Mouse (Mus musculus): ENCODE measurements at regions not wholly inside any gene's neighbourhood (a gene's known extent, or its start where the extent isn't known, plus 50 kb on each side); places are given as distances from the start of the nearest gene placed in this dataset.

GRCm38 (mm10) chr11:63286026-63286425 lies 157.2 kb downstream of the Pmp22 start:
- intact Hi-C loops (cut with DNase I): no loop called here

- intact Hi-C loops (cut with DNase I): no loop called here
Observed at GRCm38 (mm10) chr11:63287766-63288165, 159.0 kb downstream of the Pmp22 start.

- intact Hi-C loops (cut with DNase I): no loop called here
Observed at GRCm38 (mm10) chr11:63290618-63291017, 161.8 kb downstream of the Pmp22 start.

GRCm38 (mm10) chr11:63293485-63293884 lies 164.7 kb downstream of the Pmp22 start:
- intact Hi-C loops (cut with DNase I): no loop called here

- intact Hi-C loops (cut with DNase I): no loop called here
Observed at GRCm38 (mm10) chr11:63294476-63294875, 165.7 kb downstream of the Pmp22 start.

- intact Hi-C loops (cut with DNase I): no loop called here
Observed at GRCm38 (mm10) chr11:63296476-63296875, 167.7 kb downstream of the Pmp22 start.

GRCm38 (mm10) chr11:63299712-63300581 lies 171.2 kb downstream of the Pmp22 start:
- intact Hi-C loops (cut with DNase I): no loop called here

GRCm38 (mm10) chr11:63325166-63325565 lies 196.4 kb downstream of the Pmp22 start:
- intact Hi-C loops (cut with DNase I): no loop called here

GRCm38 (mm10) chr11:63326864-63327263 lies 198.1 kb downstream of the Pmp22 start:
- intact Hi-C loops (cut with DNase I): no loop called here

GRCm38 (mm10) chr11:63337503-63337902 lies 208.7 kb downstream of the Pmp22 start:
- intact Hi-C loops (cut with DNase I): no loop called here

GRCm38 (mm10) chr11:63338277-63338676 lies 209.5 kb downstream of the Pmp22 start:
- intact Hi-C loops (cut with DNase I): no loop called here

GRCm38 (mm10) chr11:63345653-63346052 lies 216.9 kb downstream of the Pmp22 start:
- intact Hi-C loops (cut with DNase I): no loop called here

GRCm38 (mm10) chr11:63350123-63350696 lies 221.4 kb downstream of the Pmp22 start:
- intact Hi-C loops (cut with DNase I): no loop called here

- intact Hi-C loops (cut with DNase I): no loop called here
Observed at GRCm38 (mm10) chr11:63351999-63352398, 223.2 kb downstream of the Pmp22 start.

GRCm38 (mm10) chr11:63352990-63353389 lies 224.2 kb downstream of the Pmp22 start:
- intact Hi-C loops (cut with DNase I): no loop called here

- intact Hi-C loops (cut with DNase I): no loop called here
Observed at GRCm38 (mm10) chr11:63353671-63354070, 224.9 kb downstream of the Pmp22 start.

- intact Hi-C loops (cut with DNase I): no loop called here
Observed at GRCm38 (mm10) chr11:63357772-63358344, 229.1 kb downstream of the Pmp22 start.

GRCm38 (mm10) chr11:63367756-63368265 lies 239.0 kb downstream of the Pmp22 start:
- intact Hi-C loops (cut with DNase I): no loop called here

GRCm38 (mm10) chr11:63369475-63369874 lies 240.7 kb downstream of the Pmp22 start:
- intact Hi-C loops (cut with DNase I): no loop called here

- intact Hi-C loops (cut with DNase I): no loop called here
Observed at GRCm38 (mm10) chr11:63376311-63376710, 247.5 kb downstream of the Pmp22 start.

- intact Hi-C loops (cut with DNase I): no loop called here
Observed at GRCm38 (mm10) chr11:63376991-63377390, 248.2 kb downstream of the Pmp22 start.

- intact Hi-C loops (cut with DNase I): no loop called here
Observed at GRCm38 (mm10) chr11:63388247-63388646, 259.5 kb downstream of the Pmp22 start.
